Mouse (Mus musculus) testis, postnatal 14 days (tissue): Measurements from ENCODE around the gene Nhsl1.
"Not testable (repeated sequence)": the region's sequence is repeated elsewhere in the genome, so short reads cannot be mapped to it uniquely, and the experiment has no call there.

Experiments used
- DNase-seq: peaks from one replicate; pipeline ENCODE4 v3.0.0; 2021; ENCODE audit warnings: low spot score

Nhsl1 gene

DNA sequence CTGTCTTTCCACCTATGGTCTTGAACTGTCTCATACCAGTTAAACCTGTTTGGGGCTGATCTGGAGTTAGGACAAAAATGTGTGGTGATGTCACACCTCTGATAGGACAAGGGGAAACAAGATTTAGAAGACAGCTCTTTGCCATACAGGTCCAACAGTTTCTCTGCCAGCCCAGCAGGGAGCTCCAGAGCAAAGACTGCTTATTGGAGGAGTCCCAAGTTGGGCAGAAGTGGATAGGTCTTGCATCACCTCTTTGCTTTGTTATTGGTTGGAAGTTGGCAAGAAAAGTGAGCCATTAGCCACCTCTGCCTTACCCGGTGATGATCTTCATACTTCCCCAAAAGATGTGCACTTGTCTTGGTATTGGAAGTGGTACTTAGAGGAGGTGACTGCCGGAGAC, 218.1 kb downstream of the Nhsl1 start:
- no peak for DNase-seq

DNA sequence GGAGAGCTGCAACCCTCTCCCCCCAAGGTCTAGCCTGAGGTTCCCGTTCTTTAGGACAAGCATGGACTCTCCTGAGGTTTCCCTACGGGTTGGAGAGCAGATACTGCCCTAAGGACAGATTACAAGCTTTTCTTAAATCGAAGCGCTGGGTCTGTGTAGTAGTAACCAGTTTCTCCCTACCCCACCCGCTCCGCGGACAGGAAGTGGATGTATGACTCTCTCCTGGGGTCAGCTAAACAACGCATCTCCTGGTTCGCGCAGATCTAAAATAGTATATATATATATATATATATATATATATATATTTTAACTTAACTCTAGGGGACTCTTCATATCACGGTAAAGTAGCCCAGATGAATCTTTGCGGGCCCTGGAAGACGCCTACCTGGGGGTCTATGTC, 226.5 kb downstream of the Nhsl1 start:
- no peak for DNase-seq

DNA sequence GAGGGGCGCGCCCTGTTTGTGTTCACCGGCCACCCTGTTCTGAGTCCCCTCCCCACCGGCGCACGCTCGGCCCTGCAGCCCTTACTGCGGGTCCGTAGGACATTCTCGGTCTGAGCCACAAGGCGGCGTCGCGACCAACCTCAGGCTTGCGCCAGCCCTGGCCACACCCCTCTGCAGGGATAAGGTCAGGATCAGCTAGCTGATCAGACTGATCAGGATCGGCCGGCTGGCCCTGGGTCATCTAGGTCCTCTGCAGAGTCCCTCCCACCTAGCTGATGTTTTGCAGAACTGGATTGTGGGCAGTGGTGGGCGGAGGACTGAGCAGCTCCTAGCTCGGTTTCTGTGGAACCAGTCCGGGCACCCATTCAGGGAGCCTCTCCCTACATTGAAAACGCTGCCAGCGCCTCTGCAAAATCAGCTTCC, 227.0 kb downstream of the Nhsl1 start, which contains the start of gene Hebp2:
Gene Hebp2, minus strand, starts transcription at position 264 of the 423 bp plus-strand sequence.
- peak; percentile 52 for DNase-seq

DNA sequence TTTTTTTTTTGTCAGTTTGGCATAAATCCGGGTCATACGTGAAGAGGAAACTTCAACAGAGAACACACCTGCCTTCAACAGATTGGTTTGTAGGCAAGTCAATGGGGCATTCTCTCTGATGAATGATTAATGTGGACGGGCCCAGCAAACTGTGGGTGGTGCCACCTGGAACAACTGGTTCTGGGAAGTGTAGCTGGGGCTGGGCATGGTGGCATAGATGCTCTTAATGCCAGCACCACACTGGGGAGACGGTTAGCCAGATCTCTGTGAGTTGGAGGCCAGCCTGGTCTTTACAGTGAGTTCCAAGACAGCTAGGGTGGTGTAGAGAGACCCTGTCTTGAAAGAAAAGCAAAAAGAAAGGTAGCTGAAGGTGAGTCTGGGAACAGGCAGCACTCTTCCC, 228.6 kb downstream of the Nhsl1 start:
- DNase-seq: no peak

DNA sequence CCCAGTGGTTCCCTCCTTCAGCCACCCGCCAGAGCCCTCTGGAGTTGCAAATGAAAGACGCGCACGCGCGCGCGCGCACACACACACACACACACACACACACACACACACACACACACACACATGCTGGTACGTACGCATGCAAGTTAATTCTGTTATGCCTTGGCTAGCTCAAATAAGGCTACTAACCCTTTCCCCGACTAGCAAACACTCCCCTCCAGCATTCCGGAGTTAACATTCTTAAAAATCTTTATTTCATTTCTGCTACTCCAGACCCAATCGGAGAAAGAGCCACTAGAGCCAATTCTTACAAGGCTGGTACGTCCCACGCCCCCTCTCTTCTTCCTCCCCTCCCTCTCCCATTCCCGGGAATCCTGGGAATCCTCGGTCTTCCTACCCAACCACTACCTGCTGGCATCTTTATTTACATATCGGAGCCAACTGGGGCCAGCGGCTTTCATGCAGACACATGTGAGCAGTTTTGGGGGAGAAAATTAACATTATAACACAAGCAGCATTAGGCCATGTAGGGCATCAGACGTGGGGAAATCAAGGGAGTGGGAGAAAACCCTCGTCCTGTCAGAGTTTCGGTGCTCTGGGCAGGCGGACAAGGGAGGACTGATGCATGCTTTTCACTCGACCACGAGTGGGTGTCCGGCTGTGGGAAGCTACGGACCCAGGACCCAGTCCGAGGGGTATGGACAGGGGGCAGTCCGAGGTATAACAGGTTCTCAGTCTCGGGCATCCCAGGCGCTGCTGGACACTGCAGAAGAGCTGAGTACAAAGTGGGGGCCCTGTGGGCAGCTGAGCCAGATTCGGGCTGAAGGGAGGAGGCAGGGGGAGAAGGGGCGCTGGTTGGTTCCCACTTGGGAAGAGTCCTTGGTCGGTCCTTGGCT, 230.8 kb downstream of the Nhsl1 start:
- no peak for DNase-seq

DNA sequence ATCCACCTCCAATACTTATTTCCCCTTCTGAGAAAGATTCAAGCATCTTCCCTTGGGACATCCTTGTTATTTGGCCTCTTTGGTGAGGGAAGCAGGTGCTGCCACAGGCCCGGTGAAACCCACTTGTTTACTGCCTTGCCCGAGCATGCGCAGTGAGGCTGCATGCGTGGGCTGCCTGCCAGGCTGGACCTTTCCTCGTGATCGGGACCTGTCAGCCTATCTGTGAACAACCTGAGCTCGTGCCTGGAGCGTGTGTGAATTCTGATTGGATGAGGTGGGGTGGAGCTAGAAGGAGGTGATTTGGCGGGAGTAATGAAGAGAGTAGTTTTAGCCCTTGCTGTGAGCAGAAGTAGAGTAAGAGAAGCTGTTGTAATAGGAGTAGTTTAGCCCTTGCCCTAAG, 240.3 kb downstream of the Nhsl1 start:
- DNase-seq: not testable (repeated sequence)

DNA sequence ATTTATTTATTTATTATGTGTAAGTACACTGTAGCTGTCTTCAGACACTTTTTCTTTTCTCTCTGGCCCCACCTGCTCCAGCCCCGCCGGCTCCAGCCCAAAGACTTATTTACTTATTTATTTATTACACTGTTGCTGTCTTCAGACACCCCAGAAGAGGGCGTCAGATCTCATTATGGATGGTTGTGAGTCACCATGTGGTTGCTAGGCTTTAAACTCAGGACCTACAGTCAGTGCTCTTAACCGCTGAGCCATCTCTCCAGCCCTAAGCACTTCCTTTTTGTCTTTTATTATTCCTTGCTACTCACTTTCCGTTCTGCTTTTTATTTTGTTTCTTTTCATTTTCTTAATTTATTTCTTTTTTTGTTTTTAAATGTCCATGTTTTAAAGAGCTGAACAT, 242.7 kb downstream of the Nhsl1 start:
- no peak for DNase-seq

DNA sequence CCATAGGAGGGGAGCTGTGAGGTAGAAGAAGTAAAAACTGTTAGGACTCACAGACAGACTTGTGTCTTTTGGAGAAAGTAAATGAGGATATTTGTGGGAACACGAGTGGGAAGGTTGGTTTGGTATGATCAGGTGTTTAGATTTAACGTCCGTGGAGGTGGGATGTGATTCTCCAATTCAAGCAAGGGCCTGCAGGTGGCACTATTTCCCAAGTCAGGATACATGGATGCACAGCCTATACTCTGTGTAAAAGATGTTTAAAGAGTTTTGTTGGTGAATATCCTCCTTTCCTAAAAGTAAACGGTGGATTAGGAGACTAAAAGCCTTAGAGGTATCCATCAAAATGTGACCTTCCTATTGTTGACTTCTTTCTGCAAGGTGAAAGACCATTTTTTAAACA, 244.2 kb downstream of the Nhsl1 start:
- DNase-seq: no peak

DNA sequence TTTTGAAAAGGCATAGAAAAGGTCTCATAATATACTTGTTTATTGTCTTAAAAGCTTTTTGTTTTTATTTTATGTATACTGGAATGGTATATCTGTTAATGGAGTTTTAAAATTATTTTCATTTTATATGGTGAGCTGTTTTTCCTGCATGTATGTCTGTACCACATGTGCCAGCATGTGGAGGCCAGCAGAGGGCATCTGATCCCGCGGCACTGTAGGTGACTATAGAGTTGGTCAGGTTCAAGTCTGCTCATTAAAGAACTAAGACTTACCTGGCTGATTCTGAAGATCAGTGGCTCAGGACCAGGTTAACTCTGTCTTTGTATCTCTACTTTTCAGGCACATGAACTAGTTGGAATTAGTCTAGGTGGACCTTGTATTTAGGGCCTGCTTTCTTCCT, 253.8 kb downstream of the Nhsl1 start:
- no peak for DNase-seq
